In genomic region chr9:25408518-25408917, GRCm38 (mm10) we compare ENCODE assay signal across 20 mouse cellular contexts.
DNase-seq lines count a peak whose midpoint lies in the region; ATAC-seq lines count a peak whose summit lies in the region.
"Had no signal": no experiment of that assay in that cellular context is flagged by ENCODE, and none has a peak within 500 bp of the region (broad histone marks: within the 10 kb centered on the region; RNA-seq: fewer than 3 reads in every experiment).

No protein-coding gene starts in this region.

- 94% methylated on average over 3 of the region's 3 CpGs for WGBS in forebrain, embryonic 12.5 days

- no peaks in the 10 kb centered on the region for H3K36me3 ChIP-seq in forebrain, embryonic 12.5 days (replicated peaks)
- H3K36me3 ChIP-seq: embryonic facial prominence, embryonic 10.5 days; heart, embryonic 12.5 days; neural tube, embryonic 12.5 days had no signal

- no peak overlapping the region for H3K4me2 ChIP-seq in forebrain, embryonic 12.5 days
- H3K4me2 ChIP-seq: heart, embryonic 12.5 days; neural tube, embryonic 12.5 days had no signal

- H3K9me3 ChIP-seq in forebrain, embryonic 12.5 days, result no peaks in the 10 kb centered on the region
- H3K9me3 ChIP-seq: embryonic facial prominence, embryonic 10.5 days; heart, embryonic 12.5 days; neural tube, embryonic 12.5 days had no signal

- H3K27me3 ChIP-seq in forebrain, embryonic 12.5 days, result no peaks in the 10 kb centered on the region
- H3K27me3 ChIP-seq: heart, embryonic 12.5 days; neural tube, embryonic 12.5 days had no signal

- H3K9ac ChIP-seq in forebrain, embryonic 12.5 days, result no peak overlapping the region
- H3K9ac ChIP-seq: forebrain, postnatal 0 days; heart, embryonic 12.5 days; neural tube, embryonic 12.5 days had no signal

- ATAC-seq in forebrain, embryonic 12.5 days (ENCODE audit: low FRiP score), result no peak
- ATAC-seq: forebrain, postnatal 0 days; intestine, postnatal 0 days had no signal

- intact Hi-C loops in left cerebral cortex, postnatal 25 days (cut with DNase I), result loop anchor here (2.0 kb wide), 1 partner anchor 70 kb away; no protein-coding TSS in a partner anchor

- no peak overlapping the region for H3K27ac ChIP-seq in forebrain, embryonic 12.5 days
- H3K27ac ChIP-seq: embryonic facial prominence, embryonic 10.5 days; neural tube, embryonic 12.5 days had no signal

- peak; percentile 21 to 42 for DNase-seq in layer of hippocampus, adult 8-10 months (ENCODE audit: low spot score in 2 of 2)
- DNase-seq in layer of hippocampus, postnatal 25 days (ENCODE audit: extremely low spot score in 1 of 2, low spot score in 1 of 2), result no peak
- DNase-seq in right cerebral cortex, postnatal 25 days, result peak; percentile 28
- no peak for DNase-seq in right cerebral cortex, postnatal 4 days
- peak; percentile 36 to 92 for DNase-seq in left cerebral cortex, postnatal 25 days (ENCODE audit: low spot score in 2 of 2)
- DNase-seq in B cell, adult 2 months, result no peak
- DNase-seq: adrenal gland, adult 2 months; cerebellum, adult 11-12 months; cerebellum, postnatal 10 days; forebrain, postnatal 0 days; heart, postnatal 10 days; kidney, postnatal 4 days; lung, postnatal 4 days; midbrain, embryonic 14.5 days; spleen, adult 18-20 months had no signal

- no peaks in the 10 kb centered on the region for H3K4me1 ChIP-seq in forebrain, embryonic 12.5 days
- H3K4me1 ChIP-seq: embryonic facial prominence, embryonic 10.5 days; heart, embryonic 12.5 days; neural tube, embryonic 12.5 days had no signal

- H3K4me3 ChIP-seq in forebrain, embryonic 12.5 days (replicated peaks), result no peak overlapping the region
- H3K4me3 ChIP-seq: embryonic facial prominence, embryonic 10.5 days; heart, embryonic 12.5 days; neural tube, embryonic 12.5 days had no signal

Comparison
In these comparisons a context has a peak if more than half of its experiments do, and no peak if none do; other contexts are left out.
1. DNase-seq: peak in layer of hippocampus, adult 8-10 months (2 of 2), right cerebral cortex, postnatal 25 days (single experiment) and left cerebral cortex, postnatal 25 days (2 of 2); none in layer of hippocampus, postnatal 25 days (0 of 2), right cerebral cortex, postnatal 4 days (single experiment) and B cell, adult 2 months (0 of 2).